Mouse (Mus musculus): Measurements from ENCODE around the gene Top3a.

GRCm38 (mm10) chr11:60799977-60800376 lies 22.8 kb upstream of the Top3a start:
- TF ChIP-seq CTCF (IDR thresholded peaks at IDR 0.05; ENCODE audit: low read depth) (0 out of 2 replicates have a peak, but pooled peaks have one; percentile 5), EP300 (IDR thresholded peaks at IDR 0.05; ENCODE audit: low read depth) (no peak)
